Mouse (Mus musculus): ENCODE results near the gene Hoxd12.

DNA sequence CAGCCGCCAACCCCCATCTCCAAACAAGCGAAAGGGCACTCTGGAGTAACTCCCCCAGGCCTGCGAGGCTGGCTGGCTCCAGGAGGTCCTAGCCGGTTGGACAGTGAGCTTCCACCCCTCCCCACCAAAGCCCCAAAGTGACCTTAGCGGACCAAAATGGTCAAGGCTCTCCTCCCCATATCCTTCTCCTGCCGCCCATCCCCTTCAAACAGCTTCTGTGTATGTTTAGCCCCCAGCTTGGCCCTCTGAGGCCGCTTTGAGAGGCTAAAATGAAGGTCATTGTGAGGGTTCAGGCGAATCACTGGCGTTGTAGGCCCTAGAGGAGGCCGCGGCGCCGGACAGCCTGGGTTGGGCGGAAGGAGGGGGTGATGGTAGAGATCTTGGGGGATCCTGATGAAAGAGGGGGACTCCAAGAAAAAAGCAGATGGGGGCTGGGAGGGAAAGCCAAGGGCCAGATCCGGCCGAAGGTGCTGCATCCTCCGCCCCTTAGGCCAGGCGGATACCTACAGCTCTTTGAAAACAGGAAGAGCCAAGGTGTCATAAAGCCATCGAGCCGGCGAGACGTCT is 25.8 kb downstream of the Hoxd12 start:
- TF ChIP-seq POLR2A (IDR thresholded peaks at IDR 0.05; ENCODE audit: low read depth, low read length) (no peak), CTCF (conservative IDR thresholded peaks at IDR 0.05; ENCODE audit: insufficient read depth, insufficient read length, low read depth, low read length) (no peak)
